Mouse (Mus musculus) retina, postnatal 1 day (tissue): ENCODE measurements around the gene Selenbp1.
"Not testable (repeated sequence)": the region's sequence is repeated elsewhere in the genome, so short reads cannot be mapped to it uniquely, and the experiment has no call there.

Experiments used
- DNase-seq: peaks from one replicate; pipeline ENCODE4 v3.0.0-alpha.2; 2012

Selenbp1 gene

GRCm38 (mm10) chr3:94932809-94933564 is at the start of gene Selenbp1:
Gene Selenbp1 (plus strand): TSS chr3:94933056.
- peak; percentile 90 for DNase-seq

GRCm38 (mm10) chr3:94886316-94887224 is 46.3 kb upstream of the Selenbp1 start, which contains the start of gene Psmb4:
Gene Psmb4 (minus strand): TSS chr3:94886961.
- DNase-seq: peak; percentile 95

GRCm38 (mm10) chr3:94888595-94888994 is 44.3 kb upstream of the Selenbp1 start:
- peak; percentile 44 for DNase-seq

- no peak for DNase-seq
Measured at GRCm38 (mm10) chr3:94894076-94894475, 38.8 kb upstream of the Selenbp1 start.

GRCm38 (mm10) chr3:94902747-94903146 is 30.1 kb upstream of the Selenbp1 start:
- peak; percentile 72 for DNase-seq

GRCm38 (mm10) chr3:94904759-94905158 is 28.1 kb upstream of the Selenbp1 start:
- not testable (repeated sequence) for DNase-seq

- no peak for DNase-seq
Measured at GRCm38 (mm10) chr3:94906482-94906881, 26.4 kb upstream of the Selenbp1 start.

GRCm38 (mm10) chr3:94911050-94911693 is 21.7 kb upstream of the Selenbp1 start:
- no peak for DNase-seq

- no peak for DNase-seq
Measured at GRCm38 (mm10) chr3:94913801-94914200, 19.1 kb upstream of the Selenbp1 start.

- no peak for DNase-seq
Measured at GRCm38 (mm10) chr3:94915903-94916741, 16.7 kb upstream of the Selenbp1 start.

GRCm38 (mm10) chr3:94917816-94918361 is 15.0 kb upstream of the Selenbp1 start:
- DNase-seq: peak; percentile 38

GRCm38 (mm10) chr3:94918845-94919244 is 14.0 kb upstream of the Selenbp1 start:
- DNase-seq: no peak

GRCm38 (mm10) chr3:94921104-94921503 is 11.8 kb upstream of the Selenbp1 start:
- no peak for DNase-seq

GRCm38 (mm10) chr3:94922333-94922732 is 10.5 kb upstream of the Selenbp1 start:
- DNase-seq: no peak

- no peak for DNase-seq
Measured at GRCm38 (mm10) chr3:94924688-94925087, 8.2 kb upstream of the Selenbp1 start.

- DNase-seq: not testable (repeated sequence)
Measured at GRCm38 (mm10) chr3:94926301-94926736, 6.5 kb upstream of the Selenbp1 start.

- DNase-seq: not testable (repeated sequence)
Measured at GRCm38 (mm10) chr3:94928979-94929378, 3.9 kb upstream of the Selenbp1 start.

- DNase-seq: not testable (repeated sequence)
Measured at GRCm38 (mm10) chr3:94930386-94931266, 2.2 kb upstream of the Selenbp1 start.

- not testable (repeated sequence) for DNase-seq
Measured at GRCm38 (mm10) chr3:94931427-94932082, 1.3 kb upstream of the Selenbp1 start.

GRCm38 (mm10) chr3:94932279-94932678 is 577 bp upstream of the Selenbp1 start:
- peak; percentile 8 for DNase-seq
